Mouse (Mus musculus): ENCODE measurements around the gene Olfr1368. TPM values are rescaled to one million over a fixed set of nuclear protein-coding genes. Genes with fewer than 3 reads are reported as not detected.

Gene Olfr1368
- polyA plus RNA-seq (2014; fragmentation: Nextera tagmentation; extraction: Ambion mirVana): not detected in 2 replicates

GRCm38 (mm10) chr13:21145767-21146166 lies at the start of gene Olfr1368:
Olfr1368 (minus strand) TSS chr13:21145867.
- no peak within 1 kb of the TSS for H3K9ac ChIP-seq (ENCODE audit: low read length)
- H3K27me3 ChIP-seq (ENCODE audit: control insufficient read depth, insufficient read depth, low read length): no peaks in the 10 kb centered on the region
- H3K4me1 ChIP-seq (ENCODE audit: control insufficient read depth, insufficient read depth, low read length): no peaks in the 10 kb centered on the region
- 81% methylated on average over 4 of the region's 4 CpGs for WGBS
- DNase-seq (ENCODE audit: low spot score): no peak
- H3K36me3 ChIP-seq (ENCODE audit: control insufficient read depth, insufficient read depth, low read length): no peaks in the 10 kb centered on the region
- H3K4me3 ChIP-seq (ENCODE audit: low read depth, low read length): no peak within 1 kb of the TSS
- H3K4me2 ChIP-seq (ENCODE audit: low read depth): no peak within 1 kb of the TSS
- H3K9me3 ChIP-seq (ENCODE audit: control insufficient read depth, low read length): no peaks in the 10 kb centered on the region
- ATAC-seq (ENCODE audit: insufficient read depth, low FRiP score, low TSS enrichment): no peak
- H3K27ac ChIP-seq (ENCODE audit: low read depth, low read length): no peak within 1 kb of the TSS

- Histone ChIP-seq H3K4me1 (ENCODE audit: control insufficient read depth, insufficient read depth, low read length) (peaks cover 11% of the 10 kb centered on the region; the same call in 1 of the 2 replicates), H3K9me3 (ENCODE audit: control insufficient read depth, low read length) (no peaks in the 10 kb centered on the region), H3K36me3 (ENCODE audit: control insufficient read depth, insufficient read depth, low read length) (peaks cover 24% of the 10 kb centered on the region), H3K27me3 (ENCODE audit: control insufficient read depth, insufficient read depth, low read length) (no peaks in the 10 kb centered on the region), H3K4me2 (ENCODE audit: low read depth) (no peak overlapping the region), H3K27ac (ENCODE audit: low read depth, low read length) (no peak overlapping the region), H3K9ac (ENCODE audit: low read length) (no peak overlapping the region), H3K4me3 (ENCODE audit: low read depth, low read length) (no peak overlapping the region)
- 86% methylated on average over 4 of the region's 4 CpGs for WGBS
- no peak for DNase-seq (ENCODE audit: low spot score)
- ATAC-seq (ENCODE audit: insufficient read depth, low FRiP score, low TSS enrichment): no peak
Measured at GRCm38 (mm10) chr13:21185521-21185920, 39.9 kb upstream of the Olfr1368 start.

- no peak for ATAC-seq (ENCODE audit: insufficient read depth, low FRiP score, low TSS enrichment)
- Histone ChIP-seq H3K27ac (ENCODE audit: low read depth, low read length) (no peak overlapping the region), H3K9me3 (ENCODE audit: control insufficient read depth, low read length) (no peaks in the 10 kb centered on the region), H3K4me3 (ENCODE audit: low read depth, low read length) (no peak overlapping the region), H3K4me1 (ENCODE audit: control insufficient read depth, insufficient read depth, low read length) (peaks cover 11% of the 10 kb centered on the region; the same call in 1 of the 2 replicates), H3K27me3 (ENCODE audit: control insufficient read depth, insufficient read depth, low read length) (no peaks in the 10 kb centered on the region), H3K4me2 (ENCODE audit: low read depth) (no peak overlapping the region), H3K9ac (ENCODE audit: low read length) (no peak overlapping the region), H3K36me3 (ENCODE audit: control insufficient read depth, insufficient read depth, low read length) (peaks cover 17% of the 10 kb centered on the region)
- no peak for DNase-seq (ENCODE audit: low spot score)
- 96% methylated on average over 7 of the region's 7 CpGs for WGBS
Measured at GRCm38 (mm10) chr13:21183661-21184060, 38.0 kb upstream of the Olfr1368 start.

GRCm38 (mm10) chr13:21183066-21183465 lies 37.4 kb upstream of the Olfr1368 start:
- H3K9ac ChIP-seq (ENCODE audit: low read length): no peak overlapping the region
- ATAC-seq (ENCODE audit: insufficient read depth, low FRiP score, low TSS enrichment) (no peak), DNase-seq (ENCODE audit: low spot score) (no peak)
- no peak overlapping the region for H3K27ac ChIP-seq (ENCODE audit: low read depth, low read length)
- H3K36me3 ChIP-seq (ENCODE audit: control insufficient read depth, insufficient read depth, low read length): peaks cover 14% of the 10 kb centered on the region
- no peak overlapping the region for H3K4me2 ChIP-seq (ENCODE audit: low read depth)
- H3K27me3 ChIP-seq (ENCODE audit: control insufficient read depth, insufficient read depth, low read length): no peaks in the 10 kb centered on the region
- no peaks in the 10 kb centered on the region for H3K9me3 ChIP-seq (ENCODE audit: control insufficient read depth, low read length)
- H3K4me3 ChIP-seq (ENCODE audit: low read depth, low read length): no peak overlapping the region
- H3K4me1 ChIP-seq (ENCODE audit: control insufficient read depth, insufficient read depth, low read length): peaks cover 11% of the 10 kb centered on the region; the same call in 1 of the 2 replicates
- WGBS: 91% methylated on average over 6 of the region's 6 CpGs

- Histone ChIP-seq H3K27me3 (ENCODE audit: control insufficient read depth, insufficient read depth, low read length) (no peaks in the 10 kb centered on the region), H3K4me2 (ENCODE audit: low read depth) (peak overlapping the region; percentile 90), H3K9me3 (ENCODE audit: control insufficient read depth, low read length) (no peaks in the 10 kb centered on the region), H3K9ac (ENCODE audit: low read length) (no peak overlapping the region; the same call in 1 of the 2 replicates), H3K4me3 (ENCODE audit: low read depth, low read length) (peak overlapping the region; percentile 98; the same call in 1 of the 2 replicates), H3K27ac (ENCODE audit: low read depth, low read length) (no peak overlapping the region), H3K36me3 (ENCODE audit: control insufficient read depth, insufficient read depth, low read length) (peaks cover 12% of the 10 kb centered on the region), H3K4me1 (ENCODE audit: control insufficient read depth, insufficient read depth, low read length) (peaks cover 11% of the 10 kb centered on the region; the same call in 1 of the 2 replicates)
- no peak for ATAC-seq (ENCODE audit: insufficient read depth, low FRiP score, low TSS enrichment)
- 80% methylated on average over 7 of the region's 7 CpGs for WGBS
- DNase-seq (ENCODE audit: low spot score): no peak
Measured at GRCm38 (mm10) chr13:21181996-21182395, 36.3 kb upstream of the Olfr1368 start.

GRCm38 (mm10) chr13:21180551-21181530 lies 35.2 kb upstream of the Olfr1368 start:
- Histone ChIP-seq H3K36me3 (ENCODE audit: control insufficient read depth, insufficient read depth, low read length) (peaks cover 12% of the 10 kb centered on the region), H3K27ac (ENCODE audit: low read depth, low read length) (peak overlapping the region; percentile 89), H3K9me3 (ENCODE audit: control insufficient read depth, low read length) (no peaks in the 10 kb centered on the region), H3K4me2 (ENCODE audit: low read depth) (peak overlapping the region; percentile 90), H3K27me3 (ENCODE audit: control insufficient read depth, insufficient read depth, low read length) (no peaks in the 10 kb centered on the region), H3K9ac (ENCODE audit: low read length) (peak overlapping the region; percentile 90), H3K4me3 (ENCODE audit: low read depth, low read length) (peak overlapping the region; percentile 98), H3K4me1 (ENCODE audit: control insufficient read depth, insufficient read depth, low read length) (peaks cover 11% of the 10 kb centered on the region; the same call in 1 of the 2 replicates)
- WGBS: under 1% methylated on average over 70 of the region's 71 CpGs
- peak; percentile 71 for DNase-seq (ENCODE audit: low spot score)
- peak; percentile 51 for ATAC-seq (ENCODE audit: insufficient read depth, low FRiP score, low TSS enrichment)

GRCm38 (mm10) chr13:21179724-21180550 lies 34.3 kb upstream of the Olfr1368 start:
- no peaks in the 10 kb centered on the region for H3K9me3 ChIP-seq (ENCODE audit: control insufficient read depth, low read length)
- under 1% methylated on average over 78 of the region's 80 CpGs for WGBS
- peak overlapping the region; percentile 90 for H3K9ac ChIP-seq (ENCODE audit: low read length)
- peak overlapping the region; percentile 90 for H3K4me2 ChIP-seq (ENCODE audit: low read depth)
- DNase-seq (ENCODE audit: low spot score) (peak; percentile 91), ATAC-seq (ENCODE audit: insufficient read depth, low FRiP score, low TSS enrichment) (peak; percentile 95)
- H3K36me3 ChIP-seq (ENCODE audit: control insufficient read depth, insufficient read depth, low read length): peaks cover 7% of the 10 kb centered on the region
- peaks cover 11% of the 10 kb centered on the region; the same call in 1 of the 2 replicates for H3K4me1 ChIP-seq (ENCODE audit: control insufficient read depth, insufficient read depth, low read length)
- H3K27me3 ChIP-seq (ENCODE audit: control insufficient read depth, insufficient read depth, low read length): no peaks in the 10 kb centered on the region
- H3K27ac ChIP-seq (ENCODE audit: low read depth, low read length): peak overlapping the region; percentile 89
- H3K4me3 ChIP-seq (ENCODE audit: low read depth, low read length): peak overlapping the region; percentile 98

- ATAC-seq (ENCODE audit: insufficient read depth, low FRiP score, low TSS enrichment): peak; percentile 43
- Histone ChIP-seq H3K9ac (ENCODE audit: low read length) (peak within 1 kb of the TSS; percentile 90), H3K4me2 (ENCODE audit: low read depth) (peak within 1 kb of the TSS; percentile 90), H3K4me3 (ENCODE audit: low read depth, low read length) (peak within 1 kb of the TSS; percentile 98), H3K27me3 (ENCODE audit: control insufficient read depth, insufficient read depth, low read length) (no peaks in the 10 kb centered on the region), H3K36me3 (ENCODE audit: control insufficient read depth, insufficient read depth, low read length) (peaks cover 7% of the 10 kb centered on the region), H3K27ac (ENCODE audit: low read depth, low read length) (peak within 1 kb of the TSS; percentile 89), H3K4me1 (ENCODE audit: control insufficient read depth, insufficient read depth, low read length) (peaks cover 11% of the 10 kb centered on the region; the same call in 1 of the 2 replicates), H3K9me3 (ENCODE audit: control insufficient read depth, low read length) (no peaks in the 10 kb centered on the region)
- DNase-seq (ENCODE audit: low spot score): no peak
- WGBS: 0% methylated on average over 15 of the region's 15 CpGs
Measured at GRCm38 (mm10) chr13:21179367-21179723, 33.7 kb upstream of the Olfr1368 start, which contains the start of gene Trim27. Trim27 (plus strand) TSS chr13:21179445.

Measured in neural tube, embryonic 11.5 days (tissue).